Mouse (Mus musculus) C2C12 (cell line): ENCODE measurements around the gene Fra10ac1.

ENCODE experiments used
- CEBPB ChIP-seq: IDR thresholded peaks from one replicate; pipeline ENCODE4 v1.6.1; 2011; ENCODE audit warnings: low read depth, mild to moderate bottlenecking, control low read depth, moderate library complexity
- CTCF ChIP-seq: IDR thresholded peaks from one replicate; pipeline ENCODE4 v1.5.1; 2011; ENCODE audit not compliant: control insufficient read depth, insufficient read depth, insufficient read length
- MAX ChIP-seq: IDR thresholded peaks from one replicate; pipeline ENCODE4 v1.6.1; 2011; ENCODE audit warnings: mild to moderate bottlenecking, control low read depth

DNA sequence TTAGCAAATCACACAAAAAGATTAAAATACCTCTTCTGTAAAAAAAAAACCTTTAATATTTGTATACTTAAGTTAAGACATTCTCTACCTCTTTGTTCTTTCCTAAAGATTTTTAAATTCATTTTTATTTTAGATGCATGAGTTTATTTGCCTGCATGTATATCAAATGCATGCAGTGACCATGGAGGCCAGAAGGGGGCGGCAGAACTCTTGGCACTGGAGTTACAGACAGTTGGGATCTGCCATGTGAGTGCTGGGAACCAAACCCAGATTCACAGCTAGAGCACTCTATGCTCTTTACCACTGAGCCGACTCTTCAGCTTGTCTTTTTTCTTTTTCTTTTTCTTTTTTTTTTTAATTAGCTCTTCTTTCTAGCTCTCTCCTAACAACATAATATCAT, 4.7 kb upstream of the Fra10ac1 start:
- TF ChIP-seq MAX (no peak), CTCF (no peak), CEBPB (no peak)
